Mouse (Mus musculus) neutrophil, adult 65 days (primary cell): ENCODE data around the gene Zfp184. TPM values are rescaled to one million over a fixed set of nuclear protein-coding genes. Genes with fewer than 3 reads are reported as not detected.

Source experiments
- total RNA-seq: library from RNA; stranded (reverse); gene quantifications from 2 replicates; pipeline ENCODE4 v1.2.4, GENCODE M21; 2023

Gene Zfp184
- total RNA-seq = 0.36 and 0.54 TPM in 2 replicates

DNA sequence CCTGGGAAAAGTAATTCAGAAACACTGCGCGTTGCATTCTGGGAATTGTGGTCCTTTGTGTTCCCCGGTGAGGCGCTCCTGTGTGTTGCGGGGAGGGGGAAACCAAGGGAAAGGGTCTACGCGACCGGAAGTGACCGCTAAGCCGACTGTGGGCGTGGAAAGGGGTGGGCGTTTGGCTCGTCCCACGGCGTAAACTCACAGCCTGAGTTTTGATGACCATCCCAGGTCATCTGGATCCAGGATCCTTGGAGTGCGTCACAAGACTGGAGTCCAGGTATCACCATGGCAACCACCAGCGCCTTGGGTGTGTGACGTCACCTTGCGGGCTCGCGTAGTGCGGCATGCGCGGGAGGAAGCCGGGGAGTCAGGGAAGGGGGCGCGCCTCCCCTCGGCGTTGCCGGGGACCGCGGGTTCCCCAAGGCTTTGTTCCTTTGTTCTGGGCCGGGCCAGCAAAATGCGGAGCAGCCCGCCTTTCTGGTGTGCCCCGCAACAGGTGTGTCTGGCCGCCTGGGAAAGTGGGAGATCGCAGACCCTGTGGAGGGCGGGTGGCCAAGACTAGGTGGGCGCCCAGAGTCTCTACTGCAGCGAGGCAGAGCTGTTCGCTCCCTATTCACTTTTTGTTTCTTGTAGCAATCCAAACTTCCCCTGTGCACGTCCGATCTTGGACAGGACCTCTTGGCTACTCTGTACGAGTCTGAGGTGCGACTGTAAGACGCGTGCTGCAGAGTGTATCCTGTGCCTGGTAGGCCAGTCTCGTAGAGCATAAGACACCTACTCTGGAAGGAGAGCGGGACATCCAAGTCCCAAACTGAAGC is at the start of gene Zfp184:
TSS of gene Zfp184 (plus strand) at position 169 of the 815 bp plus-strand sequence.

GRCm38 (mm10) chr13:21980981-21981802 is 36.3 kb downstream of the Zfp184 start, which contains the start of gene Pom121l2:
Gene Pom121l2, plus strand, starts transcription at chr13:21981194.

GRCm38 (mm10) chr13:22009642-22010041 is 64.7 kb downstream of the Zfp184 start, which contains the start of gene Prss16:
Gene Prss16, minus strand, starts transcription at chr13:22009742.

Other genes starting within 250 kb of the Zfp184 start
- gene Olfr1359, start 247.0 kb upstream of the Zfp184 start, total RNA-seq = not detected in 2 replicates
- 555 and 664 TPM in 2 replicates for gene Hist1h2bl, start 229.0 kb upstream of the Zfp184 start, total RNA-seq
- gene Hist1h2ai, start 228.7 kb upstream of the Zfp184 start, total RNA-seq = 246 and 285 TPM in 2 replicates
- gene Hist1h3h, start 227.4 kb upstream of the Zfp184 start, total RNA-seq = 883 and 948 TPM in 2 replicates
- gene Hist1h2bm, start 223.1 kb upstream of the Zfp184 start, total RNA-seq = 134 and 170 TPM in 2 replicates
- gene Hist1h4j, start 210.0 kb upstream of the Zfp184 start, total RNA-seq = 66.9 and 93.4 TPM in 2 replicates
- gene Hist1h4k, start 194.6 kb upstream of the Zfp184 start, total RNA-seq = 1,648 and 2,005 TPM in 2 replicates
- 280 and 284 TPM in 2 replicates for gene Hist1h2ak, start 191.3 kb upstream of the Zfp184 start, total RNA-seq
- gene Hist1h2bn, start 191.0 kb upstream of the Zfp184 start, total RNA-seq = 414 and 492 TPM in 2 replicates
- 343 and 349 TPM in 2 replicates for gene Hist1h1b, start 164.5 kb upstream of the Zfp184 start, total RNA-seq
- 850 and 1,006 TPM in 2 replicates for gene Hist1h3i, start 161.7 kb upstream of the Zfp184 start, total RNA-seq
- 108 and 113 TPM in 2 replicates for gene Hist1h2an, start 157.9 kb upstream of the Zfp184 start, total RNA-seq
- 316 and 334 TPM in 2 replicates for gene Hist1h2bp, start 157.6 kb upstream of the Zfp184 start, total RNA-seq
- gene Hist1h2bq, start 134.9 kb upstream of the Zfp184 start, total RNA-seq = 732 and 971 TPM in 2 replicates
- 940 and 1,538 TPM in 2 replicates for gene Hist1h2ao, start 134.6 kb upstream of the Zfp184 start, total RNA-seq
- gene Hist1h4m, start 133.3 kb upstream of the Zfp184 start, total RNA-seq = 869 and 934 TPM in 2 replicates
- gene Hist1h4n, start 112.9 kb upstream of the Zfp184 start, total RNA-seq = 196 and 307 TPM in 2 replicates
- gene Hist1h2ap, start 111.6 kb upstream of the Zfp184 start, total RNA-seq = 286 and 375 TPM in 2 replicates
- 735 and 957 TPM in 2 replicates for gene Hist1h2br, start 111.4 kb upstream of the Zfp184 start, total RNA-seq
- not detected in 2 replicates for gene Pom121l2, start 36.1 kb downstream of the Zfp184 start, total RNA-seq
- 1.2 and 3.2 TPM in 2 replicates for gene Prss16, start 64.6 kb downstream of the Zfp184 start, total RNA-seq
- gene Hist1h2ah, start 90.5 kb downstream of the Zfp184 start, total RNA-seq = 251 and 417 TPM in 2 replicates
- 727 and 900 TPM in 2 replicates for gene Hist1h2bk, start 90.8 kb downstream of the Zfp184 start, total RNA-seq
- 223 and 313 TPM in 2 replicates for gene Hist1h4i, start 96.3 kb downstream of the Zfp184 start, total RNA-seq
- gene Hist1h2ag, start 97.8 kb downstream of the Zfp184 start, total RNA-seq = 410 and 722 TPM in 2 replicates
- gene Hist1h2bj, start 98.1 kb downstream of the Zfp184 start, total RNA-seq = 470 and 634 TPM in 2 replicates
- gene Vmn1r188, start 139.3 kb downstream of the Zfp184 start, total RNA-seq = not detected in 2 replicates
- not detected in 2 replicates for gene Vmn1r189, start 160.7 kb downstream of the Zfp184 start, total RNA-seq
- not detected in 2 replicates for gene Vmn1r191, start 238.9 kb downstream of the Zfp184 start, total RNA-seq
- not detected in 2 replicates for gene Vmn1r192, start 246.0 kb downstream of the Zfp184 start, total RNA-seq